Mouse (Mus musculus) left cerebral cortex, adult 18-20 months (tissue): ENCODE measurements around the gene Adgrl3. TPM values are rescaled to one million over a fixed set of nuclear protein-coding genes. Genes with fewer than 3 reads are reported as not detected.
A peak's percentile ranks its signal among the peaks of the same experiment; 100 is the strongest.

ENCODE experiments used
- DNase-seq, 2 experiments: peaks; one replicate each; pipeline ENCODE4 v3.0.0; 2021 to 2022; ENCODE audit warnings: low spot score in 2 of 2, mixed read lengths in 1 of 2
- total RNA-seq, 2 experiments: library from RNA; stranded (reverse); gene quantifications; 2 replicates each; pipeline ENCODE4 v1.2.3; 2021

The Adgrl3 gene
- total RNA-seq, 2 experiments from 2014 or later = 183 to 200 TPM

GRCm38 (mm10) chr5:81640118-81640517 lies 620.2 kb downstream of the Adgrl3 start:
- no peak for DNase-seq

- DNase-seq = no peak
These were observed 625.6 kb downstream of the Adgrl3 start for GRCm38 (mm10) chr5:81645557-81645956.

- DNase-seq = no peak
These were observed 634.0 kb downstream of the Adgrl3 start for GRCm38 (mm10) chr5:81653941-81654340.

- DNase-seq = no peak
These were observed 641.9 kb downstream of the Adgrl3 start for GRCm38 (mm10) chr5:81661611-81662390.

GRCm38 (mm10) chr5:81671025-81671424 lies 651.1 kb downstream of the Adgrl3 start:
- DNase-seq = no peak

- no peak for DNase-seq
These were observed 654.5 kb downstream of the Adgrl3 start for GRCm38 (mm10) chr5:81674275-81674974.

- no peak for DNase-seq
These were observed 655.0 kb downstream of the Adgrl3 start for GRCm38 (mm10) chr5:81674975-81675371.

GRCm38 (mm10) chr5:81676896-81677295 lies 657.0 kb downstream of the Adgrl3 start:
- no peak for DNase-seq

GRCm38 (mm10) chr5:81686206-81686605 lies 666.3 kb downstream of the Adgrl3 start:
- no peak for DNase-seq

- no peak for DNase-seq
These were observed 666.9 kb downstream of the Adgrl3 start for GRCm38 (mm10) chr5:81686845-81687244.

GRCm38 (mm10) chr5:81729620-81730019 lies 709.7 kb downstream of the Adgrl3 start:
- no peak for DNase-seq

GRCm38 (mm10) chr5:81736008-81736407 lies 716.1 kb downstream of the Adgrl3 start:
- peak in 1 of 2 experiments; percentile 13 for DNase-seq

GRCm38 (mm10) chr5:81738286-81739032 lies 718.5 kb downstream of the Adgrl3 start:
- DNase-seq = no peak

- no peak for DNase-seq
These were observed 732.5 kb downstream of the Adgrl3 start for GRCm38 (mm10) chr5:81752426-81752825.

GRCm38 (mm10) chr5:81755711-81756110 lies 735.8 kb downstream of the Adgrl3 start:
- DNase-seq = no peak

- DNase-seq = no peak
These were observed 737.3 kb downstream of the Adgrl3 start for GRCm38 (mm10) chr5:81757093-81757725.

GRCm38 (mm10) chr5:81776234-81776633 lies 756.3 kb downstream of the Adgrl3 start:
- DNase-seq = no peak

GRCm38 (mm10) chr5:81776746-81777145 lies 756.8 kb downstream of the Adgrl3 start:
- no peak for DNase-seq

GRCm38 (mm10) chr5:81784770-81785169 lies 764.8 kb downstream of the Adgrl3 start:
- no peak for DNase-seq

- DNase-seq = no peak
These were observed 770.8 kb downstream of the Adgrl3 start for GRCm38 (mm10) chr5:81790710-81791109.

GRCm38 (mm10) chr5:81794125-81794524 lies 774.2 kb downstream of the Adgrl3 start:
- DNase-seq = no peak
